Mouse (Mus musculus) liver, adult 2 months (tissue): ENCODE results near the gene St3gal6. TPM values are rescaled to one million over a fixed set of nuclear protein-coding genes. Genes with fewer than 3 reads are reported as not detected.
A peak's percentile ranks its signal among the peaks of the same experiment; 100 is the strongest.

ENCODE experiments used
- DNase-seq: peaks from one replicate; pipeline ENCODE4 v3.0.0-alpha.2; 2011; ENCODE audit warnings: low read depth, low spot score; ENCODE audit errors: extremely low read depth
- H3K27ac ChIP-seq: fragments of 200-500 bp; replicated peaks from 2 replicates; pipeline ENCODE4 v1.5.1; 2012; ENCODE audit warnings: low read depth, mild to moderate bottlenecking, control low read depth, inconsistent platforms, low read length; ENCODE audit not compliant: insufficient read depth
- H3K27me3 ChIP-seq: fragments of 200-500 bp; 2 replicates; pipeline ENCODE4 v1.6.1; 2012; ENCODE audit warnings: mild to moderate bottlenecking, moderate library complexity, low read length, inconsistent platforms; ENCODE audit not compliant: control insufficient read depth, insufficient read depth
- H3K36me3 ChIP-seq: fragments of 200-500 bp; 2 replicates; pipeline ENCODE4 v1.6.1; 2012; ENCODE audit warnings: low read length, inconsistent platforms; ENCODE audit not compliant: control insufficient read depth, insufficient read depth
- H3K4me1 ChIP-seq: fragments of 200-500 bp; 2 replicates; pipeline ENCODE4 v1.6.1; 2011; ENCODE audit warnings: low read length; ENCODE audit not compliant: control insufficient read depth, insufficient read depth
- H3K4me3 ChIP-seq: fragments of 200-500 bp; 2 replicates; pipeline ENCODE4 v1.5.1; 2011; ENCODE audit warnings: low read depth, mild to moderate bottlenecking, control low read depth, low read length, moderate library complexity; ENCODE audit not compliant: insufficient read depth
- H3K79me2 ChIP-seq: fragments of 200-500 bp; 2 replicates; pipeline ENCODE4 v1.6.1; 2012; ENCODE audit warnings: inconsistent platforms, mild to moderate bottlenecking, low read length, moderate library complexity; ENCODE audit not compliant: control insufficient read depth, insufficient read depth
- H3K9ac ChIP-seq: fragments of 200-500 bp; 2 replicates; pipeline ENCODE4 v1.6.1; 2012; ENCODE audit warnings: low read depth, mild to moderate bottlenecking, control low read depth, inconsistent platforms, low read length
- CTCF ChIP-seq: fragments of 200-500 bp; IDR thresholded peaks from 2 replicates; pipeline ENCODE4 v1.5.1; 2011; ENCODE audit warnings: low read depth, low read length, control low read depth
- POLR2A ChIP-seq: fragments of 200-500 bp; IDR thresholded peaks from 2 replicates; pipeline ENCODE4 v1.6.1; 2011; ENCODE audit warnings: low read length, control low read depth; ENCODE audit not compliant: insufficient read depth; ENCODE audit errors: extremely low read depth
- WGBS: fragments of 180-500 bp; shearing (Covaris S2); methylation state at CpG from one replicate; pipeline ENCODE4 v1.1.7; 2018; 5-methylcytosine and 5-hydroxymethylcytosine counted together
- polyA plus RNA-seq: library from polyadenylated mRNA; depleted of rRNA; stranded (reverse); fragments of >200 nt; gene quantifications from 2 replicates; pipeline ENCODE4 v1.2.3, GENCODE M21; 2012
- total RNA-seq: library from RNA; depleted of rRNA; stranded (reverse); fragments of >200 nt; gene quantifications from 2 replicates; pipeline ENCODE4 v1.2.3, GENCODE M21; 2014

Gene St3gal6
- total and polyA plus RNA-seq, 2 experiments = 4.8 to 5.1 TPM

DNA sequence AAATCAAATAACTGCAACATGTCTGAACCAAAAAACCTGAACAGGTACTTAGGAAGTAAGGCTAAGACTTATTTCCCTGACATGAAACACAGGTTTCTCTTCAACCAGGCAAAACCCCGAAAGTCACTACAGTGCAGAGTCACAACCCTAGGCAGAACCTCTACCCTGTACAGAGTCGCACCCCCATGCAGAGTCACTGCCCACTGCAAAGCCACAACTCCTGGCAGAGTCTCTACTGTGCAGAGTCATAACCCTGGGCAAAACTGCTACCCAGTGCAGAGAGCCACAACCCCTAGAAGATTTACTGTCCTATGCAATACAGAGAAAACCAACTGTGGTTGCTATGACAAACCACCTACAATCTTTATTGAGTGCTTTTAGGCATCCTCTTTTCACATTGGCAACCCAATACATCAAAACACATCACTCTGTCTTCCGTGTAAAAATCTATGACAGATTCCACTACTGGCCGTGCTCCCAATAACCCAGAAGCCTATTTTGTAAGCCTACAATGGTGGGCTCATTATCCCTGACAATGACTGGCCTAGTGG is 44.1 kb downstream of the St3gal6 start:
- Histone ChIP-seq H3K36me3 (no peaks in the 10 kb centered on the region), H3K27me3 (no peaks in the 10 kb centered on the region), H3K4me1 (no peaks in the 10 kb centered on the region; the same call in 1 of the 2 replicates), H3K4me3 (no peak overlapping the region), H3K9ac (no peak overlapping the region), H3K27ac (no peak overlapping the region), H3K79me2 (no peaks in the 10 kb centered on the region)
- 91% methylated on average over 4 of the region's 4 CpGs for WGBS
- no peak for DNase-seq
- TF ChIP-seq POLR2A (no peak), CTCF (no peak)

DNA sequence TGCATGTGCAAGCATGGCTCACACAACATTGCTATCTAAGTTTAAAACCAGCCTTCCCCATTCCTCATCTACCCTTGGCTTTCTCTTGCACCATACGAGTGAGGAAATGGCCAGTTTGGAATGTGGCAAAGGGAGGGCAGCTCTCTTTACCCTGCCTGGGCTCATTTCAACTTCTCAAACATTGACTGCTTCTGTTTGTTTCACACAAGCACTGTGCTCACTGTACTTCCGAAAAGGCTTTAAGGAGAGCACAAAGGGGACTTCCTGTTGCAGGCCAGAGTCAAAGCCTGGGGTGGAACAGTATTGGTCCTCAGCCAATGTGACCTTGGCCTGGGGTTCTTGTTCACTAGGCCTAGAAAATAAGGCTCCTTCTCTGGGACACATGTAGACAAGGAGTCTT is 47.7 kb downstream of the St3gal6 start:
- no peaks in the 10 kb centered on the region; the same call in 1 of the 2 replicates for H3K4me1 ChIP-seq
- H3K27ac ChIP-seq = no peak overlapping the region; the same call in 1 of the 2 replicates
- WGBS = 36% methylated on average over 2 of the region's 2 CpGs
- H3K4me3 ChIP-seq = no peak overlapping the region
- H3K27me3 ChIP-seq = no peaks in the 10 kb centered on the region
- TF ChIP-seq POLR2A (no peak), CTCF (no peak)
- no peaks in the 10 kb centered on the region for H3K79me2 ChIP-seq
- H3K9ac ChIP-seq = no peak overlapping the region
- DNase-seq = peak; percentile 29
- H3K36me3 ChIP-seq = peaks cover 6% of the 10 kb centered on the region; the same call in 1 of the 2 replicates

DNA sequence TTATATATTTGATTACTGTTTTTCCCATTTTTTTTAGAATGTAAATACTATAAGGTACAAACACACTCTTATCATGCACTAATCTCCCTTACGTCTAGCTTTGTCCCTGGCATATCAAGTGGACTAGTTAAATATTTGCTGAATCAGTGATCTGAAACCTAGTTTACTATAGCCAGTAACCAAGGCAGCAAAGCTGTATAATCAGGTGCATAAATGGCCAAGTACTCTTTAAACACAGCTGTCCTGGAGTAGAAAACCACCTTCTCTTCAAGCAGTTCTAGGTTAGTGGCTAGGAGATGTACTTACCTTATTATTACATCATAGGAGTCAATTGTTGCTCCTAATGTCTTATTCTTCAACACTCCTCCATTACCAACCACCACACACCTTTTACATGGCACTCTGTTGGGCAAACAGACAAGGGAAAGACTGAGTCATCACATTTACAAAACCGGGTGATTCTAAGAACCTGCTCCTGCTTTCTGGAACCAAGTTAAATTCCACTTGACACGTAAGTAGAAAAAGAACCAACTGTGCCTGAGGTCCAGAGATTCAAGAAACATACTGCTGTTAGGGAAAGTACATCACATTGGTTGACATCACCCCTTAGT is 48.4 kb downstream of the St3gal6 start:
- peaks cover 6% of the 10 kb centered on the region; the same call in 1 of the 2 replicates for H3K36me3 ChIP-seq

DNA sequence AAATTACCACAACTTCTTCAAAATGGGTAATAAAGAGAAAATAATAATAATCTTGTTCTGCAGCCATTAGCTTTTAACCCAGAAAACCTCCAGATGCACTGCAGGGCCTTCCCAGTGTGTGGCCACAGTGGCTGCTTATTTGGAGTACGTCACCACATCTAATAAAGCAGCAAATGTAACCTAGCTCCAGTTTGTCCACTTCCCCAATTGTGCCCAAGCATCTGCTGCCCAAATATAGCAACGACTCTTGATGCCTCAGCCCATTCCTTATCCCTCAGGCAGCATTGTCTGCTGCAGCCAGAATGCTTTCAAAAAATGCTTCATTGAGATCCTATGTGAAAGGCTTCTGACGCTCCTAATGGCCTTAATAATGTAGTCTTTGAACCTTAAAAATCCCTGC is 49.2 kb downstream of the St3gal6 start:
- TF ChIP-seq CTCF = no peak
- no peak for TF ChIP-seq POLR2A
- Histone ChIP-seq H3K4me1 (no peaks in the 10 kb centered on the region; the same call in 1 of the 2 replicates), H3K27ac (no peak overlapping the region), H3K36me3 (peaks cover 6% of the 10 kb centered on the region; the same call in 1 of the 2 replicates), H3K4me3 (no peak overlapping the region), H3K27me3 (no peaks in the 10 kb centered on the region), H3K79me2 (no peaks in the 10 kb centered on the region), H3K9ac (no peak overlapping the region)
- DNase-seq = no peak
- WGBS = 85% methylated on average over 3 of the region's 3 CpGs

More for the DNA sequence above, 48.4 kb downstream of the St3gal6 start:
- H3K27ac ChIP-seq = no peak overlapping the region
- no peak overlapping the region for H3K4me3 ChIP-seq
- WGBS = 63% methylated on average over 3 of the region's 3 CpGs
- no peak overlapping the region for H3K9ac ChIP-seq
- no peaks in the 10 kb centered on the region for H3K27me3 ChIP-seq
- TF ChIP-seq POLR2A = no peak
- no peak for TF ChIP-seq CTCF
- H3K79me2 ChIP-seq = no peaks in the 10 kb centered on the region
- no peak for DNase-seq
- no peaks in the 10 kb centered on the region; the same call in 1 of the 2 replicates for H3K4me1 ChIP-seq

DNA sequence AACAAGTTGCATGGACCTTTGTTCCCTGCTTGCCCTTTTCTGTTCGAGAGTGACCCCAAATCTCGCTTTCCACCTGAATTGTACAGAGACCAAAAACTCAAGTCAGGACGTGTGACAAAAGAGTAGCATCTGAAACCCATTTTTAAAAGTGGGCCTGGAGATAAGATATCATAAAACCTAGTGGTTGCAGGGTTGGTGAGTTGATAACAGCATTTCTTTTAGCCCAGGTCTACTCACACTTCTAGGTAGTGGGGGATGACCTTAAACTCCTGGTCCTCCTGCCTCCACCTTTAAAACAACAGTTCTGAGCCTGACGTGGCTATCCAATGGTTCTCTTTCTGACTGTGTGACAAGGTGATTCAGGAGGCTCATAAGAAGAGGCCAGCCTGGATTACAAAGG is 53.2 kb downstream of the St3gal6 start:
- Histone ChIP-seq H3K4me3 (no peak overlapping the region), H3K36me3 (peaks cover 6% of the 10 kb centered on the region; the same call in 1 of the 2 replicates), H3K27me3 (no peaks in the 10 kb centered on the region), H3K4me1 (no peaks in the 10 kb centered on the region), H3K9ac (no peak overlapping the region), H3K27ac (no peak overlapping the region), H3K79me2 (no peaks in the 10 kb centered on the region)
- no peak for DNase-seq
- WGBS = 87% methylated on average over 4 of the region's 4 CpGs
- TF ChIP-seq POLR2A (no peak), CTCF (no peak)

DNA sequence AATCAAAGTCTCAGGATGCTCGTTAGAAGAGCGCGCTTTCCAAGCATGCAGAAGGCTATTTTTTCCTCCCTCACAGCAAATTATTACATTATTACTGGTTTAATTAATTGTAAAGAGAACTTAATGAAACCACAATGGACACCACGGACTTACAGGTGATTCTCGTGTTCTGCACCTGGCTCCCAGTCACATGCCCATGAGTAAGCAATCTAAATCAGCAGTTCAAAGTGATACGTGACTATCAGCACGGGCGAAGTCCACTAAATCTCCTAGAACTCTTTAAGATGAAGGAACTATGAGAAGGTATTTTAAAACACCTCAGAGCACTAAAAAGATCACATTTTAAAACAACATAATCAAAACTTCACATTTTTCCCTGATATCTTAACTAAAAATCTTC is 54.0 kb downstream of the St3gal6 start:
- H3K27me3 ChIP-seq = no peaks in the 10 kb centered on the region
- WGBS = 93% methylated on average over 8 of the region's 8 CpGs
- no peak for DNase-seq
- H3K36me3 ChIP-seq = peaks cover 6% of the 10 kb centered on the region; the same call in 1 of the 2 replicates
- H3K4me3 ChIP-seq = no peak overlapping the region
- no peak overlapping the region for H3K9ac ChIP-seq
- no peak for TF ChIP-seq POLR2A
- TF ChIP-seq CTCF = no peak
- H3K79me2 ChIP-seq = no peaks in the 10 kb centered on the region
- H3K27ac ChIP-seq = no peak overlapping the region
- no peaks in the 10 kb centered on the region for H3K4me1 ChIP-seq
